Mouse (Mus musculus) duodenum, adult 2 months (tissue): ENCODE data around the gene Ypel1. TPM values are rescaled to one million over a fixed set of nuclear protein-coding genes. Genes with fewer than 3 reads are reported as not detected.

Experiments used
- polyA plus RNA-seq: library from polyadenylated mRNA; depleted of rRNA; stranded (reverse); fragments of >200 nt; gene quantifications from 2 replicates; pipeline ENCODE4 v1.2.3, GENCODE M21; 2012; ENCODE audit warnings: low replicate concordance; rRNA removed

Gene Ypel1
- polyA plus RNA-seq: 0.46 and 1.0 TPM in 2 replicates

GRCm38 (mm10) chr16:17069511-17070443 lies at the start of gene Ypel1:
Ypel1 (plus strand) TSS chr16:17069696.

GRCm38 (mm10) chr16:17110771-17111743 lies 41.6 kb downstream of the Ypel1 start, which contains the start of gene Ppil2:
Ppil2 (minus strand) TSS chr16:17111257.

GRCm38 (mm10) chr16:17124871-17125520 lies 55.5 kb downstream of the Ypel1 start, which contains the start of gene 2610318N02Rik:
2610318N02Rik (minus strand) TSS chr16:17125167.

GRCm38 (mm10) chr16:17132089-17132905 lies 62.8 kb downstream of the Ypel1 start, which contains the start of gene Sdf2l1:
Sdf2l1 (minus strand) TSS chr16:17132383.

Other genes with a start within 250 kb of the Ypel1 start
- gene Spag6l, start 240.2 kb upstream of the Ypel1 start, polyA plus RNA-seq: 0.09 TPM in 1 of 2 replicates, not detected in the other
- gene Igll1, start 205.7 kb upstream of the Ypel1 start, polyA plus RNA-seq: not detected in 2 replicates
- gene Top3b, start 199.0 kb upstream of the Ypel1 start, polyA plus RNA-seq: 31.6 and 32.3 TPM in 2 replicates
- 5.8 and 10.3 TPM in 2 replicates for gene Vpreb1, start 198.9 kb upstream of the Ypel1 start, polyA plus RNA-seq
- gene Ppm1f, start 173.2 kb upstream of the Ypel1 start, polyA plus RNA-seq: 2.0 and 3.2 TPM in 2 replicates
- gene Mapk1, start 86.3 kb upstream of the Ypel1 start, polyA plus RNA-seq: 21.3 and 29.2 TPM in 2 replicates
- 53.5 and 68.0 TPM in 2 replicates for gene Ppil2, start 41.6 kb downstream of the Ypel1 start, polyA plus RNA-seq
- gene 2610318N02Rik, start 55.5 kb downstream of the Ypel1 start, polyA plus RNA-seq: 7.8 and 8.6 TPM in 2 replicates
- 91.9 and 94.2 TPM in 2 replicates for gene Sdf2l1, start 62.7 kb downstream of the Ypel1 start, polyA plus RNA-seq
- 71.0 and 99.9 TPM in 2 replicates for gene Ydjc, start 74.9 kb downstream of the Ypel1 start, polyA plus RNA-seq
- 14.5 and 14.6 TPM in 2 replicates for gene Ccdc116, start 77.5 kb downstream of the Ypel1 start, polyA plus RNA-seq
- 56.4 and 75.8 TPM in 2 replicates for gene Ube2l3, start 133.0 kb downstream of the Ypel1 start, polyA plus RNA-seq
- gene Rimbp3, start 138.9 kb downstream of the Ypel1 start, polyA plus RNA-seq: 0.06 and 0.11 TPM in 2 replicates
- 1.2 and 2.2 TPM in 2 replicates for gene Hic2, start 163.9 kb downstream of the Ypel1 start, polyA plus RNA-seq
- 6.2 and 12.6 TPM in 2 replicates for gene Tmem191c, start 206.4 kb downstream of the Ypel1 start, polyA plus RNA-seq